Mouse (Mus musculus) forebrain, embryonic 16.5 days (tissue): Measurements from ENCODE around the gene Ak7. TPM values are rescaled to one million over a fixed set of nuclear protein-coding genes. Genes with fewer than 3 reads are reported as not detected.

ENCODE experiments used
- ATAC-seq: fragments of 200-750 bp; cut with Nextera tagmentation; 2 replicates; pipeline ENCODE4 v1.8.0; 2017; ENCODE audit warnings: mild to moderate bottlenecking, moderate library complexity
- H3K27ac ChIP-seq: fragments of 300-500 bp; sonication (generic); 2 replicates; pipeline ENCODE4 v1.5.1; 2014; ENCODE audit warnings: low read length, control low read depth
- H3K27me3 ChIP-seq: fragments of 300-500 bp; sonication (generic); replicated peaks from 2 replicates; pipeline ENCODE4 v1.6.1; 2014; ENCODE audit warnings: low read length; ENCODE audit not compliant: control insufficient read depth, insufficient read depth
- H3K36me3 ChIP-seq: fragments of 300-500 bp; sonication (generic); 2 replicates; pipeline ENCODE4 v1.6.1; 2014; ENCODE audit not compliant: control insufficient read depth, insufficient read depth
- H3K4me1 ChIP-seq: fragments of 300-500 bp; sonication (generic); replicated peaks from 2 replicates; pipeline ENCODE4 v1.6.1; 2014; ENCODE audit warnings: low read length; ENCODE audit not compliant: control insufficient read depth, insufficient read depth
- H3K4me2 ChIP-seq: fragments of 300-500 bp; sonication (generic); 2 replicates; pipeline ENCODE4 v1.6.1; 2014; ENCODE audit warnings: mild to moderate bottlenecking, low read length, control low read depth
- H3K4me3 ChIP-seq: fragments of 300-500 bp; sonication (generic); replicated peaks from 2 replicates; pipeline ENCODE4 v1.5.1; 2014; ENCODE audit warnings: mild to moderate bottlenecking, low read length, control low read depth
- H3K9ac ChIP-seq: fragments of 300-500 bp; sonication (generic); replicated peaks from 2 replicates; pipeline ENCODE4 v1.6.1; 2014; ENCODE audit warnings: low read depth, low read length, control low read depth
- H3K9me3 ChIP-seq: fragments of 300-500 bp; sonication (generic); 2 replicates; pipeline ENCODE4 v1.6.1; 2016; ENCODE audit warnings: low read length; ENCODE audit not compliant: control insufficient read depth
- WGBS: fragments of 180-500 bp; shearing (Covaris S2); extraction: QIAGEN DNeasy Blood & Tissue Kit; methylation state at CpG from one replicate; pipeline ENCODE4 v1.1.7; 2014; 5-methylcytosine and 5-hydroxymethylcytosine counted together
- polyA plus RNA-seq: library from polyadenylated mRNA; unstranded; fragments of >200 nt; fragmentation: Nextera tagmentation; extraction: Ambion mirVana; gene quantifications from 2 replicates; pipeline ENCODE4 v1.2.1, GENCODE M21; 2015

Ak7 gene
- polyA plus RNA-seq, 1 experiment from 2014 or later: 1.2 TPM

DNA sequence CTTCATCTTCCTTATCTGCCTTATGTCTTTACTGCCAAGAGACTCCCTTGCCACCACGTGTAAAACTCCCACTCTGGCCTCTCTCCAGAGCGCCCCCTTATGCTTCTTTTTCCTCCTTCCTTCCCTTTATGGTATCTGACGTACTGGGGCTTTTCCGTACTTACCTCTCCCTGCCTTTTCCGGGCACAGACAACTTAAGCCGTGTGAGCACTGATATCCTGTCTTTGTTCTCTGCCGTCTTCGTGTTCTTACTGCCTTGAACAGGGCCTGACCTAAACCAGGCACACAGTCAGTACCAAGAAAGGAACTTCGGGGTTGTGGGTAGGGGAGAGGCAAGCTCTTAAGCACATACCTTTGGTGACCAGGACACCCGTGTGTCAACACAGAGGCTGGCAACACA is 63.9 kb downstream of the Ak7 start:
- H3K36me3 ChIP-seq: no peaks in the 10 kb centered on the region
- H3K4me1 ChIP-seq: no peaks in the 10 kb centered on the region
- no peak overlapping the region for H3K4me3 ChIP-seq
- no peak overlapping the region for H3K27ac ChIP-seq
- H3K4me2 ChIP-seq: no peak overlapping the region
- no peak overlapping the region for H3K9ac ChIP-seq
- no peak for ATAC-seq
- no peaks in the 10 kb centered on the region for H3K27me3 ChIP-seq
- WGBS: 74% methylated on average over 10 of the region's 10 CpGs
- no peaks in the 10 kb centered on the region for H3K9me3 ChIP-seq

DNA sequence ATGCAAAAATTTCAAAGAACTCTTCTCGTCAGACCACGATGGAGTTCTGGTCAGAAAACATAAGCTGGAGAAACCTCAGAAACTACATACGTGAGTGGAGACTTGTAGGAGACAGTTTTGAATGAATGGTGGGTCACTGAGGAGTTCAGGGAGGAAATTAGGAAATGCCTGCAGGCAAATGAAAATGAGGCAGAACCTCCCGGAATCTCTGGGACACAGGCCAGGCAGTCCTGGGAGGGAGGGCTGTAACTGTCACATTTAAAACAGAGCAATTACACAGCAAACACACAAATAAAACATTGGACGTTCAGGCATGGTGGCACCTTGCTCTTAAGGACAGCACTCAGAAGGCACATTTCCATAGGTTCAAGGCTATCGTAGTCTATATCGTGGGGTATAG is 69.1 kb downstream of the Ak7 start:
- Histone ChIP-seq H3K4me2 (no peak overlapping the region), H3K4me3 (no peak overlapping the region), H3K9ac (no peak overlapping the region), H3K27me3 (no peaks in the 10 kb centered on the region), H3K36me3 (no peaks in the 10 kb centered on the region), H3K4me1 (no peaks in the 10 kb centered on the region), H3K9me3 (no peaks in the 10 kb centered on the region), H3K27ac (no peak overlapping the region)
- WGBS: 66% methylated on average over 7 of the region's 7 CpGs
- no peak for ATAC-seq

DNA sequence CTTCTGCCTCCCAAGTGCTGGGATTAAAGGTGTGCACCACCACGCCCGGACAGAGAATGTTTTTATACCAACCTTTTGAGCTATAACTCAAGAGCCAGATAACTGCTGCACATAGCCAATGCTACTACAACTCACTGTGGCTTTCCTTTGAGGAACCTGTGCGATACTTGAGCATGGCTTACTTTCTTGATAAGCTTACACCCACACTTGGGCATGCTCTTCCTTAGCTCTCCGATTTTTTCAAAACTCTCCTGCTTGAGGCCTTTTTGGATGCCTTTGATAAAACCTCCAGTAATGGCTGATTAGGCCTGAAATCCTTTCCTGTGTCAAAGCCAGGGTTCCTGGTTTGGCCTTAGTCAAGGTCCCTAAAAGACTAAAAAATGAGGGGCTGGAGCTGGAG is 71.9 kb downstream of the Ak7 start:
- no peaks in the 10 kb centered on the region for H3K36me3 ChIP-seq
- H3K27ac ChIP-seq: no peak overlapping the region
- H3K9me3 ChIP-seq: no peaks in the 10 kb centered on the region
- H3K4me2 ChIP-seq: no peak overlapping the region
- H3K4me3 ChIP-seq: no peak overlapping the region
- 94% methylated on average over 4 of the region's 4 CpGs for WGBS
- no peaks in the 10 kb centered on the region for H3K4me1 ChIP-seq
- no peaks in the 10 kb centered on the region for H3K27me3 ChIP-seq
- H3K9ac ChIP-seq: no peak overlapping the region
- no peak for ATAC-seq

DNA sequence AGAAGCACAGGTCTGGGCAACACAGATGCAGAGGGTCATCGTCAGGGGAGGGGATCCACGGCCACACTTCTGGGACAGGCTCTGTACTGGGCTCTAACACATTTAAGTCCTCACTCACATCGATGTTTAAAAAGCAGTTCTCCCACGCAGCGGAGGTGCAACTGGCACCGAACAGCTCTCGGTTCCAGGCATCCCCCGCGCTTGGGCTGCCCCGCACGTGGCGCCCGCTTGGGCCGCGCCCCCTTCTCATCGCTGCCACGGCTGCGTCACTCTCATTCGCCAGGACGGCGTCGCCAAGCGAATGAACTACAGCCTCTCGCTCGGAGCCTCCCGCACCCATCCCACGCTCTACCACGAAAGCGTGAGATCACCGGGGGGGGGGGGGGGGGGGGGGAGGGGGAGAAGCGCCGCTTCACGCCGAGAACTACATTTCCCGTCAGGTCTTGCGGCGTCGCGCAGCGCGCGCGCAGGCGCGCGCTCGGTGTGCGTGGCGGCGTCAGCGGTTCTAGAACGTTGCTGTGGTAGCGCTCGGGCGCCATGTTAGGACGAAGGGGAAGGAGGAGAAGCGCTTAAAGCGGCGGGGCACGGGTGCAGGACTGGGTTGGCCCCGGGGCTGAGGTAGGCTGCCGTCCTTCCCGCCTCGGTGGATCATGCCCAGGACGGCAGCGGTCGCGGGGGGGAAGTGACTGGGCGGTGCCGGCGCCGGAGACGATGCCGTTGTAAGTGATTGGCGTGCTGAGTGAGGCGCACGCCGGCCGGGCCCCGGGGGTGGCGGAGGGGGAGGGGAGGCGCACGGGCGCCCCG is 78.6 kb downstream of the Ak7 start, which contains the start of gene Papola:
TSS of gene Papola (plus strand) at position 499 of the 804 bp plus-strand sequence.
- Histone ChIP-seq H3K27ac (peak within 1 kb of the TSS; percentile 96), H3K4me3 (peak within 1 kb of the TSS; percentile 86), H3K4me2 (peak within 1 kb of the TSS; percentile 88), H3K9ac (peak within 1 kb of the TSS; percentile 82), H3K9me3 (no peaks in the 10 kb centered on the region), H3K27me3 (no peaks in the 10 kb centered on the region), H3K36me3 (no peaks in the 10 kb centered on the region), H3K4me1 (peaks cover 18% of the 10 kb centered on the region)
- WGBS: under 1% methylated on average over 65 of the region's 85 CpGs
- ATAC-seq: peak; percentile 97

DNA sequence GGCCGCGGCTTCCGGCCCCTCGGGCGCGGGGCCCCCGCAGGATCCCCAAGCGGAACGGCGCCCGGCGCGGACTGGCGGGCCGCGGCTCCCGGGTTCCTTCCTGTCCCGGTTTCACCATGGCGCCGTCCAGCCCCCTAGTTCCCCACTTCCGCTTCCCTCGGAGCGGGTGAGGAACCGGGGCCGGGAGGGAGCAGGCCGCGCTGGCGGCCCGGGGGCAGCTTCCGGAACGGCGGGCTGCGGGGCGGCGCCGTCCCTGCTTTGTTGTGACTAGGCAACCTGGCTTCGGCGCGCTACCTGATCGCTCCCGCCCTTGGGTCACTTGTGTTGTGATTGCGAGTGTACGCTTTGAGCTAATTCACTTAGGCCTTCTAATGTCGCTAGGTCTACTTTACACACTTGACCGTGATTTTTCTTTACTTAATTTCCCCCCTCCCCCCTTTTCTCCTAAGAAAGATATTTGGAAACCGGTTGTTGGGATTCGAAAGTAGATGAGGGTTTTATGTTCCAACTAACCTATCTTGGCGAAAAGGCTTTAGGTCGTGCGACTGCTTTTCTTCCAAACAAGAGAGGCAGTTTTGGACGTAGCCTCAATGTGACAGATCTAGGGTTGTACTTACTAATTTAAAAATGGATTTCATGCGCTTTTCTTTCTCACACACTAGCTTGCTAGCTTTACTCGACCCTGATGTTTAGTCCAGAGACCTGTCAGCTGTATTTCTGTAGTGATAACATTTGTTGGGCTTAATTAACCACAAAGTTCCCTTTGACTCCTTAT is 79.4 kb downstream of the Ak7 start:
- Histone ChIP-seq H3K9ac (peak overlapping the region; percentile 82), H3K4me1 (peaks cover 18% of the 10 kb centered on the region), H3K4me2 (peak overlapping the region; percentile 77), H3K27ac (peak overlapping the region; percentile 96), H3K36me3 (no peaks in the 10 kb centered on the region), H3K4me3 (peak overlapping the region; percentile 86), H3K27me3 (no peaks in the 10 kb centered on the region), H3K9me3 (no peaks in the 10 kb centered on the region)
- under 1% methylated on average over 44 of the region's 53 CpGs for WGBS
- ATAC-seq: peak; percentile 56

DNA sequence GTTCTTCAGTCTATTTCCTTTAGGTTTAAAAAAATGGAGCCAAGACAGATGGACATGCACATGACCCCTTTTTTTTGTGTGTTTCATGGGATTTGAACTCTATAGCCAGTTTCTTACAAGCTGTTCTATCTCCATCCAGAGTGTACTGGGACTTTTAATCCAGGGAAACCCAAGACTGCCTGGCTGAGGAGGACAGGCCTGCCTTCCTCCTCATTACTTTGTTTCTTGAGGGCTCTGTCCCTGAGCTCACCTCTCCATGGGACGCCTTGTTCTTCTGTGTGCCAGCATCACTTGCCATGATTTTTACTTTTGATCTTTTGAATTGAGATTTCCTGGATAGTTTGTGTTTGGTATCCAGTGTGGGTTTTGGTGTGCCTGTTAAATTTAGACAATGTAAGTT is 80.3 kb downstream of the Ak7 start:
- Histone ChIP-seq H3K4me1 (peaks cover 18% of the 10 kb centered on the region), H3K9me3 (no peaks in the 10 kb centered on the region), H3K36me3 (no peaks in the 10 kb centered on the region), H3K9ac (no peak overlapping the region), H3K4me3 (peak overlapping the region; percentile 86), H3K27ac (no peak overlapping the region), H3K4me2 (peak overlapping the region; percentile 77), H3K27me3 (no peaks in the 10 kb centered on the region)
- WGBS: 75% methylated on average over 1 of the region's 1 CpGs
- no peak for ATAC-seq

DNA sequence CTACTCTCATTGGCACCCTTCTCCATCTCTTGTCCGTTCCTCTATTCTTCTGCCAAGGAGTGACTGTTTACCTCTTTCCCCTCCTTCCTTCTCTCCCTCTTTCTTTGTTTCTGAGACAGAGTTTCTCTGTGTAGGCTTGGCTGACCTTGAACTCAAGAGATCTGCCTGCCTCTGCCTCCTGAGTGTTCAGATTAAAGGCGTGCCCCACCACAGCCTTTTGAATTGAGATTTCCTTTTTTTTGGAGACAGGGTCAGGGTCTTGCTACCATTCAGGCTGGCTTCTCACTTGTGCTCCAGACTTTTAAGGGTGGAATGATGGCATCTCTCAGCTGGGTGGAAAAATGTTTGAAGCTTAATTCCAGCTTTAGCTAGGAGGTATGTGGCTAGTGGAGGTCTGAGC is 81.8 kb downstream of the Ak7 start:
- no peak overlapping the region for H3K9ac ChIP-seq
- no peaks in the 10 kb centered on the region for H3K36me3 ChIP-seq
- no peaks in the 10 kb centered on the region for H3K9me3 ChIP-seq
- H3K4me1 ChIP-seq: peaks cover 18% of the 10 kb centered on the region
- no peak for ATAC-seq
- no peak overlapping the region for H3K27ac ChIP-seq
- H3K27me3 ChIP-seq: no peaks in the 10 kb centered on the region
- H3K4me2 ChIP-seq: no peak overlapping the region
- H3K4me3 ChIP-seq: no peak overlapping the region
- 91% methylated on average over 2 of the region's 2 CpGs for WGBS

DNA sequence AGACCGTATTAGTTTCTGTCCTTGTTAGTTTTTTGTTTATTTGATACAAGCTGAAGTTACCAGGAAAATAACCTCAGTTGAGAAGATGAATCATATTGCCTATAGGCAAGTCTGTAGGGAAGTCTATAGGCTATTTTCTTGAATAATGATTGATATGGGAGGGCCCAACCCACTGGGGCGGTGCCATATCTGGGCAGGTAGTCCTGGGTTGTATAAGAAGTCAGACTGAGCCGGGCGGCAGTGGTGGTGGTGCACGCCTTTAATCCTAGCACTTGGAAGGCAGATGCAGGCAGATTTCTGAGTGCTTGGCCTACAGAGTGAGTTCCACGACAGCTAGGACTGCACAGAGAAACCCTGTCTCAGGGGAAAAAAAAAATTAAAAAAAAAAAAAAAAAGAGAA is 84.1 kb downstream of the Ak7 start:
- Histone ChIP-seq H3K27me3 (no peaks in the 10 kb centered on the region), H3K4me1 (peaks cover 13% of the 10 kb centered on the region), H3K4me3 (no peak overlapping the region), H3K36me3 (no peaks in the 10 kb centered on the region), H3K9me3 (no peaks in the 10 kb centered on the region), H3K9ac (no peak overlapping the region), H3K27ac (no peak overlapping the region), H3K4me2 (no peak overlapping the region)
- ATAC-seq: no peak
- WGBS: 93% methylated on average over 6 of the region's 6 CpGs

DNA sequence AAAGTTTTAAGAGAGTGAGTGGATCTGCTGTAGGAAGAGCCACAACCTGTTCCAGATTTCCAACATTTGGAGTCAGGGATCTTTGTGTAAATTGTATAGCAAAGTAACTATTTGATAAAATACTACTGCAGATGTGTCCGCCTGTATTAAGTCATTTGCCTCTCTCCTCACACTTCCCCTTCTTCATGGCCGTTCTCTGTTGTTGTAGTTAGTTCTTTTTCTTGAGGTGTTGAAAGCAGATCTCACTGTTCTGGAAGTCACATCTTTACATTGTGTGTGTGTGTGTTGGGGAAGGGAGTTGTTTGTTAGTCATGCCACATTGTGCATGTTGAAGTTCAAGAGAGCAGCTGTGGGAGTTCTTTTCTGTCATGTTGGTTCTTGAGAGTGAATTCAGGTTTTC is 89.1 kb downstream of the Ak7 start:
- no peaks in the 10 kb centered on the region for H3K27me3 ChIP-seq
- 96% methylated on average over 2 of the region's 2 CpGs for WGBS
- no peaks in the 10 kb centered on the region for H3K9me3 ChIP-seq
- no peaks in the 10 kb centered on the region for H3K4me1 ChIP-seq
- H3K27ac ChIP-seq: no peak overlapping the region
- no peak for ATAC-seq
- no peaks in the 10 kb centered on the region for H3K36me3 ChIP-seq
- H3K9ac ChIP-seq: no peak overlapping the region
- no peak overlapping the region for H3K4me2 ChIP-seq
- H3K4me3 ChIP-seq: no peak overlapping the region
